Mouse (Mus musculus) kidney, adult 2 months (tissue): ENCODE data around the gene Wdr81.

Experiments used
- CTCF ChIP-seq: fragments of 200-500 bp; conservative IDR thresholded peaks from 2 replicates; pipeline ENCODE4 v1.5.1; 2011; ENCODE audit warnings: low read depth, mild to moderate bottlenecking, control low read depth, low read length, moderate library complexity, mixed read lengths; ENCODE audit not compliant: insufficient read depth, insufficient read length
- POLR2A ChIP-seq: fragments of 200-500 bp; IDR thresholded peaks from one replicate; pipeline ENCODE4 v1.6.1; 2011; ENCODE audit warnings: low read depth, low read length, control low read depth

DNA sequence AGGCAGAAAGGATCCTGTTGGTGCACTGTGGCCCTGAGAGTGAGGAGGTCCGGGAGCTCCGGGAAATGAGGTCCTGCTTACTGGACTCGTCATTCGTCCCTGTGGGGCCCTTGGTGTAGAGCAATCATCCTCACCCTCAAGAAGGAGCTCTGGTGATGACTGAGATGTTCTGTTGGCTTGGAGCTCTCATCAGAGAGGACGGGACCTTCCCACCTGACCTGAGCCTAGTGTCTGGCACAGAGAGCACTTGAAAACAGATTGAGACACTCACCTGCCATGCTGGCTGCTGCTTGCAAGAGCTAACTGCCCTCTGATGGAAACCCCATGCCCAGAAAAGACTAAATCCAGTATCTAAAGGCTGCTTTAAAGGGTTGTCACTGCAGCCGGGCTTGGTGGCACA is 49.7 kb downstream of the Wdr81 start:
- no peak for TF ChIP-seq CTCF
- no peak for TF ChIP-seq POLR2A
